Mouse (Mus musculus) kidney, adult 2 months (tissue): ENCODE measurements around the gene Elp5.

Experiments used
- CTCF ChIP-seq: fragments of 200-500 bp; conservative IDR thresholded peaks from 2 replicates; pipeline ENCODE4 v1.5.1; 2011; ENCODE audit warnings: low read depth, mild to moderate bottlenecking, control low read depth, low read length, moderate library complexity, mixed read lengths; ENCODE audit not compliant: insufficient read depth, insufficient read length
- POLR2A ChIP-seq: fragments of 200-500 bp; IDR thresholded peaks from one replicate; pipeline ENCODE4 v1.6.1; 2011; ENCODE audit warnings: low read depth, low read length, control low read depth

GRCm38 (mm10) chr11:69934169-69934568, 48.1 kb downstream of the Elp5 start:
- TF ChIP-seq POLR2A (no peak), CTCF (peak; percentile 85)
